Mouse (Mus musculus) frontal cortex, postnatal 36 days (tissue): ENCODE results near the gene Larp6.

Experiments
- DNase-seq, 2 experiments: peaks; one replicate each; pipeline ENCODE4 v3.0.0; 2022; ENCODE audit warnings: low spot score in 2 of 2

Larp6 gene

DNA sequence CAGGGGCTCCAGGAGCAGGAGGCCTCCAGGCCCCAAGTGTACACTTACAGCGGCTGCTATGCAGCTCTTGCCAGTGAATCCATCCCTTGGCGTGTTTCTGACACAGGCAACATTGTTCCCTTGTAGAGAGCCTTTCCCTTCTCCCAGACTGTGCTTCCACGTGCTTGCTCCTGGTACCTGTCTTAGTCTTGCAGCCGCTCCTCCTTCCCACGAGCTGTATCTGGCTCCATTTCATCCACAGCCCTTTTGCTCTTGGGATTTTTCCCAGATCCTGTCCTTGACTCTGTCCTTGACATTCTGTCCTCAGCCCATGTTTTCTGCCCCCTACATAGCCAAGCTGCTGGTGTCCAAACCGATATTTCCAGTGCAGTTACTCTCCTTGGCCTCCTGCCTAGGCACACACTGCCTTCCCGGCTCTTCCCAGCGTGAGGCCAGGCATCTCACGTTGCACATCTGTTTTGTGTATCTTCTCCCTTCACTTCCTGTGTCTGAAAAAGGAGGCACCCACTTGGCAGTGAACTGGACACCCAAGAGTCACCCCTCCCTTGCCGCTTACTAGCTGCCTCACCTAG lies 46.7 kb downstream of the Larp6 start:
- no peak for DNase-seq

DNA sequence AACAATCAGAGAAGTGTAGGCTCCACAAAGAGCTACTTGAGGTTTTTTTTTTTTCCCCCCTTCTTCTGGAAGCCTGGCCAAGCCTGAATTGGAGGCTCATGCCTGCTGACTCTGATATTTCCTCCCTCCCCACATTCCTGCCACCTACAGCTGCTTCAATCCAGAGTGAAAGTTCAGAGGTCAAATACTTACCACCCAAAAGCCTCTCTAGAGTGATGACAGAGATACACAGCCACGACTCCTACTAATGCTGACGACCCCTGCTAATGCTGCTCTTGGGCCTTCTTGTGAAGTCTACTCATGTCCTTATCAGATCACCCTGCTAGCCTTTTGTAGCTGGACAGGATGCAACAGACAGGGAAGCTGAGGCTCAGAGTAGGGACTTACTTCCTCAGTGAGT lies 52.4 kb downstream of the Larp6 start:
- no peak for DNase-seq

- no peak for DNase-seq
Observed at GRCm38 (mm10) chr9:60768393-60768792, 55.6 kb downstream of the Larp6 start.

GRCm38 (mm10) chr9:60769711-60770111 lies 56.9 kb downstream of the Larp6 start:
- no peak for DNase-seq

DNA sequence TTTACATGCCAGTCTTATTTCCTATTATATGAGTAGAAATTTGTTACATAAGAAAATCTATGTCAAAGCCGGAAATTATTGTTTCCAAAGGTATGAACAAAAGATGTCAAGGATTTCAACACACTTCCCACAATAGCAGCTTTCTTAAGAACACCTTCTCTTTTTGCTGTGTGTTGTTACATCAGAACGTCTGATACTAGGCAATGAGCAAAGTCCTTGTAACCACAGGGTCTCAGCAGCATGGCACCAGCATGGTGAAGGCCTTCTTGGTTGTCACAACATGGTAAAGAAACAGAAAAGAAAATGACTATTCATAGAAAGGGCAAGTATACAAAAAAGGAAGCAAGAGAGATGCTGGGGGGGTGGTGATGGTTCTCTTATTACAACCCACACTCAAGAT lies 60.9 kb downstream of the Larp6 start:
- DNase-seq: no peak

GRCm38 (mm10) chr9:60776899-60777298 lies 64.1 kb downstream of the Larp6 start:
- no peak for DNase-seq

DNA sequence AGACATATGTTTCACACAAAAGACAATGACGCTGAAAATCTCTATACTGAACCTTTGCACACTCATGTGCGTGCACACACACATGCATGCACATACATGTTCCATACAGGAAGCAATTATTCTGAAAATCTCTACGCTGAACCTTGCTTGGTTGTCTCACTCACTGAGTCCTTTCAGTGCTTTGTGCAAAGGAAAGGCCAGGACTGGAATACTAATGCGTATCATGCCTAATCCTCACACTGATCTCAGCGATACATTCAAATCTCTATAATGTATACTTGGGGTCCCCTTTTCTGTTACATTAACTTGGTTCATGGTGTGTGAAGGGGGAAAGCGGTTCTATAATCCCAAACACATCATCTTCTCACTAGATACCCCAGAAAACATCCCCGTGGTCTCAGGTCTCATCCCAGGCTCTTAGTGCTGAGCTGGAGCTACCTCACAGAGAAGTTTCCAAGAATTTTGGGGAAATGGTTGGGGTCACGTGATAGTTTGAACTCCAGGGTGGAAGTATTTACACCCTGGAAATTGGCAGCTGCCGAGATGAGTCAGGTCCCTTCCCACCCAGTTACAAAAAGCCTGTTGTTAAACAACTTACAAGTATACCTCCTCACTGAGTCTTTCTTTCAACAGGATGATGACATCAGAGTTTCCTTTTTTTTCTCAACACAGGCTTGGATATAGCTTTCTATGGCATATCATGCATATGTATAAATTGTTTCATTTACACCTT lies 69.4 kb downstream of the Larp6 start:
- DNase-seq: no peak

DNA sequence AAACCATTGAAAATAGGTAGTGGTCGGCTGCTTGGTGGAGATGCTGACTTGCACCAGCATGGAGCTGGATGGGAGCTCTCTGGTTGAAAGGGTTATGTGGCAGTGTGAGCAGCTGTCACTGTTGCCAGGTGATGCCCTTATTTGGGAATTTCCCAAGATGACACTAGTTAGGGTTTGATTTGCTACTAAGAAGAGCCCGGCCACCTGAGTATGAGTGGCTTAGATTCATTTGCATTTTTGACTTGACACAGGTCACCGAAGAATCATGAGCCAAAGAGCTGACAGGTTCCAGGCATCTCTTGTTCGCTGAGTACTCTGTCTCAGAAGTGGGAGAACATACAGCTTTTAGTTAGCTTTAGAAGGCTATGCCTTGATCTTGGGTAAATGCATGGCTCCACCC lies 72.3 kb downstream of the Larp6 start:
- DNase-seq: no peak

GRCm38 (mm10) chr9:60787517-60788110 lies 74.8 kb downstream of the Larp6 start:
- DNase-seq: no peak
